9 mouse cellular contexts compared by ENCODE assay signal in genomic region chr15:92526731-92527130, GRCm38 (mm10).
DNase-seq lines count a peak whose midpoint lies in the region; ATAC-seq and TF ChIP-seq lines count a peak whose summit lies in the region.
"Had no signal": no experiment of that assay in that cellular context is flagged by ENCODE, and none has a peak within 500 bp of the region (broad histone marks: within the 10 kb centered on the region; RNA-seq: fewer than 3 reads in every experiment).

No protein-coding gene starts in this region.

- H3K4me2 ChIP-seq in midbrain, embryonic 14.5 days (ENCODE audit: low read length): no peak overlapping the region
- H3K4me2 ChIP-seq: forebrain, embryonic 15.5 days had no signal

- no peak overlapping the region for H3K27ac ChIP-seq in gastrocnemius, adult 2 months
- no peak overlapping the region for H3K27ac ChIP-seq in midbrain, embryonic 14.5 days (replicated peaks; ENCODE audit: low read depth, low read length)
- no peak overlapping the region for H3K27ac ChIP-seq in midbrain, embryonic 10.5 days (replicated peaks)
- H3K27ac ChIP-seq: forebrain, embryonic 15.5 days had no signal

- peak; percentile 47 for TF ChIP-seq CTCF in gastrocnemius, adult 2 months (IDR thresholded peaks at IDR 0.05)

- ATAC-seq in midbrain, embryonic 14.5 days (ENCODE audit: low FRiP score, low TSS enrichment): no peak
- ATAC-seq in erythroid progenitor cell, adult 5-6 weeks (replicated peaks; ENCODE audit: low FRiP score, poor library complexity, severe bottlenecking): no peak
- no peak for ATAC-seq in erythroblast, adult 5-6 weeks (replicated peaks; ENCODE audit: low FRiP score, poor library complexity, severe bottlenecking)
- ATAC-seq: forebrain, embryonic 15.5 days had no signal

- 65% methylated on average over 4 of the region's 4 CpGs for WGBS in midbrain, embryonic 14.5 days
- 79% methylated on average over 4 of the region's 4 CpGs for WGBS in midbrain, embryonic 10.5 days

- H3K36me3 ChIP-seq in midbrain, embryonic 14.5 days (ENCODE audit: control insufficient read depth, insufficient read depth, low read length): no peaks in the 10 kb centered on the region
- no peaks in the 10 kb centered on the region for H3K36me3 ChIP-seq in midbrain, embryonic 10.5 days
- H3K36me3 ChIP-seq: forebrain, embryonic 15.5 days had no signal

- H3K4me3 ChIP-seq in gastrocnemius, adult 2 months: no peak overlapping the region
- H3K4me3 ChIP-seq in midbrain, embryonic 14.5 days (replicated peaks; ENCODE audit: low read depth, low read length): no peak overlapping the region
- H3K4me3 ChIP-seq in midbrain, embryonic 10.5 days: no peak overlapping the region
- H3K4me3 ChIP-seq: forebrain, embryonic 15.5 days had no signal

- no peaks in the 10 kb centered on the region; the same call in 1 of the 2 replicates for H3K4me1 ChIP-seq in midbrain, embryonic 14.5 days (ENCODE audit: control insufficient read depth, insufficient read depth, low read length)
- H3K4me1 ChIP-seq in midbrain, embryonic 10.5 days: peaks cover 7% of the 10 kb centered on the region

- H3K9ac ChIP-seq in midbrain, embryonic 14.5 days (replicated peaks; ENCODE audit: low read length): no peak overlapping the region
- H3K9ac ChIP-seq: forebrain, embryonic 15.5 days had no signal

- H3K9me3 ChIP-seq in midbrain, embryonic 14.5 days (ENCODE audit: control insufficient read depth, low read length): 0 out of 2 replicates have a peak, but pooled peaks cover 4% of the 10 kb centered on the region
- peaks cover 6% of the 10 kb centered on the region for H3K9me3 ChIP-seq in midbrain, embryonic 10.5 days (replicated peaks)
- H3K9me3 ChIP-seq: forebrain, embryonic 15.5 days had no signal

- intact Hi-C loops in gastrocnemius, adult 2 months (cut with DNase I): no loop called here

- no peak for DNase-seq in gastrocnemius, adult 2 months
- no peak for DNase-seq in gastrocnemius, adult 8-10 months (ENCODE audit: low spot score in 2 of 2)
- DNase-seq in midbrain, embryonic 14.5 days: peak; percentile 35
- DNase-seq in midbrain, embryonic 10.5 days (ENCODE audit: low spot score): no peak
- DNase-seq in adrenal gland, postnatal 36 days: peak; percentile 9 to 17
- peak; percentile 1 for DNase-seq in naive thymus-derived CD4-positive, alpha-beta T cell, adult 2 months (ENCODE audit: low read depth)

- H3K27me3 ChIP-seq in midbrain, embryonic 14.5 days (ENCODE audit: control insufficient read depth, insufficient read depth, low read length): no peaks in the 10 kb centered on the region
- no peaks in the 10 kb centered on the region for H3K27me3 ChIP-seq in midbrain, embryonic 10.5 days (ENCODE audit: low read depth, poor library complexity, severe bottlenecking)
- H3K27me3 ChIP-seq: forebrain, embryonic 15.5 days had no signal

Comparison
In these comparisons a context has a peak if more than half of its experiments do, and no peak if none do; other contexts are left out.
1. DNase-seq: peak in midbrain, embryonic 14.5 days (single experiment), adrenal gland, postnatal 36 days (2 of 2) and naive thymus-derived CD4-positive, alpha-beta T cell, adult 2 months (single experiment); none in gastrocnemius, adult 2 months (single experiment), gastrocnemius, adult 8-10 months (0 of 2) and midbrain, embryonic 10.5 days (single experiment).